Mouse (Mus musculus): ENCODE measurements around the gene Aff3.

DNA sequence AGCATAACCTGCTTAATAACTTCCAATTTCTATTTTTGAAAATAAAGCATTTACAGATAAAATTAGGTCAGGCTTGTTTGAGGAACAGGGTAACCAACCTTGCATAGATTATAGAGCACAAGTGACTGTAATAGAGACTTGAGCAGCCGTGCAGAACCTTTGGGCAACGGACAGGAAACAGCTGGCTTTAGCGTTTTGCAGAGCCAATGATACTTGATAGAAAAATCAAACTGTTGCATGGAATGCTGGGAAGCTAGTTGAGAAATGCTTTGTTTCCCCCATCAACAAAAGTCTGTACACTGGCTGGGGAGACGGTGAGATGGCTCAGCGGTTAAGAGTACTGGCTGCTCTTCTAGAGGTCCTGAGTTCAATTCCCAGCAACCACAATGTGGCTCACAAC, 514.7 kb downstream of the Aff3 start:
- no peak for TF ChIP-seq CTCF (IDR thresholded peaks at IDR 0.05; ENCODE audit: insufficient read depth, low read depth, low read length)
- TF ChIP-seq POLR2A (IDR thresholded peaks at IDR 0.05; ENCODE audit: insufficient read depth, low read depth, low read length): no peak
